Comparison of ENCODE assay signal across 16 mouse cellular contexts in the genomic region with DNA sequence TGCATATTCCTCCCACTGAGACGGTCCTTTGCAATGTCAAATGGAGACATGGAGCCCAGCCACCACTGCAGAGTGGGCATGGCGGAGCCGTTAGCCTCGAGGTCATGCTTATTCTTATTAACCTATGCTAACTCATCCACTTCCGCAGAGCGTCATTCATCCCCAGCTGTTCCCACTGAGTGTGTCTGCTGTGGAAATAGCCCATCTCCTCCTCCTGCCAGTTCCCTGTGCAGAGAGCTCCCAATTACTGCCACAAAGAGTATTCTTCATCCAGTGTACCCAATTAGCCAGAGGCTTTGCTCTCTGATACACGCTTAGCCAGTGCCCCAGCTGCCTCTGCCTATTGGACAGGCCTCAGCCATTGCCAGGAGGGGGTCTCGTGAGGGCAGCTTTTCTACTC.
DNase-seq lines count a peak whose midpoint lies in the region; ATAC-seq lines count a peak whose summit lies in the region.
"Had no signal": no experiment of that assay in that cellular context is flagged by ENCODE, and none has a peak within 500 bp of the region (broad histone marks: within the 10 kb centered on the region; RNA-seq: fewer than 3 reads in every experiment).

No protein-coding gene starts in this region.

- no peaks in the 10 kb centered on the region for H3K27me3 ChIP-seq in neural tube, embryonic 13.5 days
- no peaks in the 10 kb centered on the region for H3K27me3 ChIP-seq in neural tube, embryonic 15.5 days (replicated peaks)
- H3K27me3 ChIP-seq in hindbrain, embryonic 13.5 days: no peaks in the 10 kb centered on the region
- H3K27me3 ChIP-seq: CH12.LX; embryonic facial prominence, embryonic 15.5 days; heart, embryonic 12.5 days; kidney, embryonic 15.5 days had no signal

- H3K4me2 ChIP-seq in neural tube, embryonic 13.5 days: no peak overlapping the region
- H3K4me2 ChIP-seq in neural tube, embryonic 15.5 days: no peak overlapping the region
- H3K4me2 ChIP-seq in hindbrain, embryonic 13.5 days: no peak overlapping the region
- H3K4me2 ChIP-seq: embryonic facial prominence, embryonic 15.5 days; heart, embryonic 12.5 days; kidney, embryonic 15.5 days; liver, embryonic 11.5 days had no signal

- H3K4me1 ChIP-seq in neural tube, embryonic 13.5 days (replicated peaks): peaks cover 5% of the 10 kb centered on the region; the same call in 1 of the 2 replicates
- H3K4me1 ChIP-seq in neural tube, embryonic 15.5 days: no peaks in the 10 kb centered on the region
- H3K4me1 ChIP-seq in hindbrain, embryonic 13.5 days (replicated peaks): peaks cover 13% of the 10 kb centered on the region
- H3K4me1 ChIP-seq: embryonic facial prominence, embryonic 15.5 days; heart, embryonic 12.5 days; kidney, embryonic 15.5 days; megakaryocyte, embryonic 14.5 days had no signal

- WGBS in neural tube, embryonic 13.5 days: 47% methylated on average over 8 of the region's 8 CpGs
- 39% methylated on average over 8 of the region's 8 CpGs for WGBS in neural tube, embryonic 15.5 days
- WGBS in hindbrain, embryonic 13.5 days: 50% methylated on average over 8 of the region's 8 CpGs

- peak; percentile 1 for DNase-seq in embryo, embryonic 10.5 days (ENCODE audit: low spot score)
- no peak for DNase-seq in embryo, embryonic 10 days (ENCODE audit: low spot score)
- DNase-seq in retina, postnatal 1 day: peak; percentile 95
- no peak for DNase-seq in thymus, adult 18-20 months
- DNase-seq: cerebellum, adult 9-10 months had no signal

- no peak overlapping the region for H3K9ac ChIP-seq in neural tube, embryonic 13.5 days
- no peak overlapping the region for H3K9ac ChIP-seq in neural tube, embryonic 15.5 days (replicated peaks)
- no peak overlapping the region for H3K9ac ChIP-seq in hindbrain, embryonic 13.5 days
- H3K9ac ChIP-seq: embryonic facial prominence, embryonic 15.5 days; heart, embryonic 12.5 days; kidney, embryonic 15.5 days had no signal

- 0 out of 2 replicates have a peak overlapping the region, but pooled peaks have one; percentile 28 for H3K27ac ChIP-seq in neural tube, embryonic 13.5 days (replicated peaks)
- H3K27ac ChIP-seq in neural tube, embryonic 15.5 days (replicated peaks): no peak overlapping the region; the same call in 1 of the 2 replicates
- peak overlapping the region; percentile 64 for H3K27ac ChIP-seq in hindbrain, embryonic 13.5 days
- H3K27ac ChIP-seq: embryonic facial prominence, embryonic 15.5 days; kidney, embryonic 15.5 days; layer of hippocampus, adult 2 months had no signal

- ATAC-seq in neural tube, embryonic 13.5 days (ENCODE audit: low read depth): no peak
- ATAC-seq in neural tube, embryonic 15.5 days (ENCODE audit: low FRiP score): no peak
- peak; percentile 66; the same call in 1 of the 2 replicates for ATAC-seq in hindbrain, embryonic 13.5 days (ENCODE audit: low FRiP score)
- no peak for ATAC-seq in megakaryocyte, adult 5-6 weeks (ENCODE audit: poor library complexity, severe bottlenecking)

- peaks cover 46% of the 10 kb centered on the region for H3K36me3 ChIP-seq in neural tube, embryonic 13.5 days
- H3K36me3 ChIP-seq in neural tube, embryonic 15.5 days: peaks cover 53% of the 10 kb centered on the region
- peaks cover 56% of the 10 kb centered on the region for H3K36me3 ChIP-seq in hindbrain, embryonic 13.5 days
- H3K36me3 ChIP-seq: embryonic facial prominence, embryonic 15.5 days; heart, embryonic 12.5 days; kidney, embryonic 15.5 days had no signal

- H3K4me3 ChIP-seq in neural tube, embryonic 13.5 days: no peak overlapping the region
- no peak overlapping the region for H3K4me3 ChIP-seq in neural tube, embryonic 15.5 days (replicated peaks)
- H3K4me3 ChIP-seq in hindbrain, embryonic 13.5 days: no peak overlapping the region
- H3K4me3 ChIP-seq: embryonic facial prominence, embryonic 15.5 days; heart, embryonic 12.5 days; kidney, embryonic 15.5 days; layer of hippocampus, adult 2 months; megakaryocyte, embryonic 14.5 days had no signal

- no peaks in the 10 kb centered on the region for H3K9me3 ChIP-seq in neural tube, embryonic 13.5 days
- no peaks in the 10 kb centered on the region for H3K9me3 ChIP-seq in neural tube, embryonic 15.5 days (replicated peaks)
- H3K9me3 ChIP-seq in hindbrain, embryonic 13.5 days: no peaks in the 10 kb centered on the region
- H3K9me3 ChIP-seq: embryonic facial prominence, embryonic 15.5 days; heart, embryonic 12.5 days; kidney, embryonic 15.5 days; megakaryocyte, embryonic 14.5 days had no signal

Comparison
In these comparisons a context has a peak if more than half of its experiments do, and no peak if none do; other contexts are left out.
1. DNase-seq: peak in embryo, embryonic 10.5 days (single experiment) and retina, postnatal 1 day (single experiment); none in embryo, embryonic 10 days (single experiment) and thymus, adult 18-20 months (0 of 2).